Mouse (Mus musculus) macrophage (primary cell): ENCODE results near the gene Vamp2. TPM values are rescaled to one million over a fixed set of nuclear protein-coding genes. Genes with fewer than 3 reads are reported as not detected.

Experiments used
- H3K27ac ChIP-seq: fragments of 350-480 bp; formaldehyde crosslinking; 2 replicates; pipeline ENCODE4 v1.9.0; 2021
- H3K36me3 ChIP-seq: fragments of 350-480 bp; formaldehyde crosslinking; 2 replicates; pipeline ENCODE4 v1.9.0; 2021; ENCODE audit errors: inconsistent target
- H3K4me3 ChIP-seq: fragments of 350-480 bp; formaldehyde crosslinking; 2 replicates; pipeline ENCODE4 v1.9.0; 2021; ENCODE audit errors: inconsistent target
- H3K79me2 ChIP-seq: fragments of 350-480 bp; formaldehyde crosslinking; 2 replicates; pipeline ENCODE4 v1.9.0; 2021; ENCODE audit errors: inconsistent target
- WGBS: methylation state at CpG from one replicate; pipeline ENCODE4 v1.1.7; 2026; ENCODE audit warnings: inconsistent platforms; ENCODE audit not compliant: missing documents; 5-methylcytosine and 5-hydroxymethylcytosine counted together
- polyA plus RNA-seq: library from polyadenylated mRNA; stranded (reverse); fragments of 250-400 nt; gene quantifications from 3 replicates; pipeline ENCODE4 v1.2.4, GENCODE M21; 2018; ENCODE audit warnings: inconsistent platforms

Gene Vamp2
- polyA plus RNA-seq, 1 experiment from 2014 or later = 47.7 TPM

DNA sequence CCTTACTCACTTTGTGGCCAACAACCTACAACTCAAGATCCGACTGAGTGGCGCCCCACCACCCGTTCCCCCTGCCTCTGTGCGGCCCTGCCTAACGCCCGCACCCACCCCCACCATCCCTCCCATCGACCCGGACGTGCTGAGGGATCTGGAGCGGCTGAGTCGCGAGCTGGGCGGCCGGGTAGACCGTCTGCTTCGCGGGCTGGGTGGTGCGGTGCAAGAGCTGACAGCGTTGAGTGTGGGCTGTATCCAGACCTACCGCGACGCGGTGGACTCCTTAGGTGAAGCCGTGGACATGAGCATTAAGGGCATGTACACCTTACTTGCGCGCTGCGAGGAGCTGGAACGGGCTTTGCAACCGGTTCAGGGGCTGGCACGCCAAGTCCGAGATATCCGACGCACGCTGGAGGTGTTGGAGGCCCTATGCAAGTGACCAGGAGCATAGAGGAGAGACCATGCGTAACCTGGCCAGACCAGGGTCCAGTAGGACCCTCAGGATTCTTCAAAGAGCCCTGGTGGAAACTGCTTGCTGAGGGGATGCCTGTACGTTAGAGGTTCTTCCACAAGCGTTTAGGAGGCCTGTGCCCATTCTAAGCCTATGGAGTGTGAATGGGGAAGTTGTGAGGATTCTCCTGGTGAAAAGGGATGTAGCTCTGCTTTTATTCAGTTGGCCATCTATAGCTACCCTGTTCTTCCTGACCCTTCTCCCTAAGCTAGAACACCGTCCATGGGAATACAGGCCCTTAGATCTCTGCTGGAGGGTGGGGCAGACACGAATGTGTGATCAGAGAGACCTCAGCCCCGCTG lies 27.6 kb upstream of the Vamp2 start:
- Histone ChIP-seq H3K4me3 (peak overlapping the region; percentile 64), H3K36me3 (no peaks in the 10 kb centered on the region), H3K79me2 (peaks cover 28% of the 10 kb centered on the region; the same call in 1 of the 2 replicates), H3K27ac (peak overlapping the region; percentile 57)
- 5% methylated on average over 40 of the region's 40 CpGs for WGBS

DNA sequence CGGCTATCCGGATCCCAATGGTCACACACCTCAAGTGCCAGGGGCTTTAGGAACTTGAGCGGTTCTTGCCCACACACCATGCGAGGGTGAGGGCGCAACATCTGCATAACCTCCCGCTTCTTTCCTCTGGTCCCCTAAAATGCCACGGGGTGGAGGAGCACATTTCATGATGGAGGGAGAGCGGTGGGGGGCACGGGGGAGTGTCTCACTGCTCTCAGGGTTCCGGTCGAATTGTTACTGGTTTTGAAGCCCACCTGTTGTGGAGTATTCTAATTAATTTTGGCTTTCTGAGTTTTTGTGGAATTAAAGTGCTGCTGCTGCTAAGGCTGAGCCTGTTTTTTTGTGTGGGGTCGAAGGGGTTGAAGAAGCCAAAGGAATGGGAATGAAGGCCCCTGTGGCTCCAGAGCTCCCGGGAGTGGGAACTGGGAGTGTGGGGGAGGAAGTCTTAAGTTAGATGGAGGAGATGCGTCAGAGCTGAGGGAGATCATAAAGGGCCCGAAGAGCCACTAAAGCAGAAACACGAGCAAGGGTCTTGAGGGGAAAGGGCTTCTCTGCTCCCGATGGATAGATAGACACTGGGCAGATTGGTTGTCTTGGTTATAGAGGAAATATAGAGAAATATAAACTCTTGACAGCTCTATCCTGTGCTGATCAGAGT lies 26.9 kb upstream of the Vamp2 start:
- H3K4me3 ChIP-seq = peak overlapping the region; percentile 64
- no peaks in the 10 kb centered on the region for H3K36me3 ChIP-seq
- H3K27ac ChIP-seq = peak overlapping the region; percentile 57; the same call in 1 of the 2 replicates
- 72% methylated on average over 17 of the region's 17 CpGs for WGBS
- peaks cover 28% of the 10 kb centered on the region; the same call in 1 of the 2 replicates for H3K79me2 ChIP-seq

DNA sequence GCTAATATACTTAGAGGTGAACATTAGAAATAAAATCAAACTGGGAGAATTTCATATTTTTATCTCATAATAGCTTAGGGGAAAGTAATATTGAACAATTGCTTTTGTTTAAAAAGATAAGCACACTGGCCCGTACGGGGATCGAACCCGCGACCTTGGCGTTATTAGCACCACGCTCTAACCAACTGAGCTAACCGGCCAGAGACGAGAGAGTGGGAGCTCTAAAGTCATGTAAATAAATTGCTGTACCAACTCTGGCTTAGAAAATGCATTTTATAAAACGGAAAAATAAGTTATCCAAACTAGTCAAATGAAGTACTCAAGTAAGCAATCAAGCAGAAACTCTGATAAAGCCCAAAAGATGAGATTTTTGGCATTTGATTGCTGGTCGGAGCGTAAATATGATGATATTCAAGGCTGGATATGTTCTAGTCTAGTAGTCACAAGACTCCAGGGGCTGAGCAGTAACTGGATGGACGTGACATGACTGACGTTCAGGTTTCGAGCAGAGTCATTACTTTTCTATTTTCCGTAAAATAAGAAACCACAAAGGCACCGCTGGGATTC lies 26.0 kb upstream of the Vamp2 start:
- H3K4me3 ChIP-seq = peak overlapping the region; percentile 38
- H3K36me3 ChIP-seq = no peaks in the 10 kb centered on the region
- WGBS = 2% methylated on average over 17 of the region's 17 CpGs
- H3K27ac ChIP-seq = peak overlapping the region; percentile 77
- peaks cover 27% of the 10 kb centered on the region; the same call in 1 of the 2 replicates for H3K79me2 ChIP-seq

DNA sequence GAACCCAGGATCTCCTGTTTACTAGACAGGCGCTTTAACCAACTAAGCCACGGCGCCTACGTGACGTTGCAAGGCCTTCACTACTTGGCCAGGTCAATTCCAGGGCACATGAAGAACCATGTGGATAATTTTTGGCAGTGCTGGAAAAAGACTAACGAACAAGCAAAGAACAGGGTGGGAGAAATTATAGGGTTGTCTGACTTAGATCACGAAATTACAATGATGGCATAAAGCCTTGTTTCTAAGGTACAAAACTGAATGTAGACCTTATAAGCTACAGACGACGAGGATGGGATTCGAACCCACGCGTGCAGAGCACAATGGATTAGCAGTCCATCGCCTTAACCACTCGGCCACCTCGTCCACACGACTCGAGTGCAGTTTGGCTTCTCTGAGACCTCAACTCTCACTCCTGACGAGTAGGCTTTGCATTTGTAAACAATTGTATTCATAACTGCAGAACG lies 25.5 kb upstream of the Vamp2 start:
- WGBS = 3% methylated on average over 19 of the region's 19 CpGs
- no peaks in the 10 kb centered on the region for H3K36me3 ChIP-seq
- peak overlapping the region; percentile 71 for H3K4me3 ChIP-seq
- H3K27ac ChIP-seq = peak overlapping the region; percentile 77
- peaks cover 22% of the 10 kb centered on the region; the same call in 1 of the 2 replicates for H3K79me2 ChIP-seq

DNA sequence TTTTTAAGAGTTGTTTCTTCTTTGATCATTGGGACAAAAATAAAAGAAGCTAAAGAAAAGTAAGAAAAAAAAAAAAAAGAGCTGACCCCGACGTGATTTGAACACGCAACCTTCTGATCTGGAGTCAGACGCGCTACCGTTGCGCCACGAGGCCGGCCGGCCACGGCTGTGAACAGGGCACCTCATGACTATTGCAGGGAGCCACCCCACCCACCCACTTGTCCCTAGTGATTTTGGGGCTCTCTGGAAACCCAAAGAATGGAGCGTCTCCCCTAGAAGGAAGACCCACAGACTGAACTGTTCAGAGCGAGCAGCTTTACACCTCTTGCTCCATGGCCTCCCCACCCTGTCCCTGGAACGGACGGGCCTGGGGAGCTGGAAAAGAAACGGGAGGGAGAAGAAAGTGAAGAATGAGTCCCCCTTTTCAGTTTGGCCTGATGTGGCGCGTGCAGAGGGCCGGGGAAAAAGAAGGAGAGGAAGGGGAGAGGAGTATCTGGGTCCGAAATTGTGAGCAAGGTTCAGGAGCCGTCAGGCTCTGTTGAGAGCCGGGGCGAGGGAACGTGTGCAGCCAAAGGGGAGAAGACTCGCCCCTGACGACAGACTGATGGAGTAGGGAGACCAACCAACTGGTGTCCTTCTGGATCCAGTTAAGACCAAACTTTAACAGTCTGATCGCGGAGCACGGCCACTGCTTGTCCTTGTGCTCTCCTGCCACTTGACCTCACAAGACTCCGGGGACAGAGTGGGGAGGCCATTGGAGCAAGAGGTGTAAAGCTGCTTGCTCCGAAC lies 24.7 kb upstream of the Vamp2 start:
- 4% methylated on average over 29 of the region's 31 CpGs for WGBS

DNA sequence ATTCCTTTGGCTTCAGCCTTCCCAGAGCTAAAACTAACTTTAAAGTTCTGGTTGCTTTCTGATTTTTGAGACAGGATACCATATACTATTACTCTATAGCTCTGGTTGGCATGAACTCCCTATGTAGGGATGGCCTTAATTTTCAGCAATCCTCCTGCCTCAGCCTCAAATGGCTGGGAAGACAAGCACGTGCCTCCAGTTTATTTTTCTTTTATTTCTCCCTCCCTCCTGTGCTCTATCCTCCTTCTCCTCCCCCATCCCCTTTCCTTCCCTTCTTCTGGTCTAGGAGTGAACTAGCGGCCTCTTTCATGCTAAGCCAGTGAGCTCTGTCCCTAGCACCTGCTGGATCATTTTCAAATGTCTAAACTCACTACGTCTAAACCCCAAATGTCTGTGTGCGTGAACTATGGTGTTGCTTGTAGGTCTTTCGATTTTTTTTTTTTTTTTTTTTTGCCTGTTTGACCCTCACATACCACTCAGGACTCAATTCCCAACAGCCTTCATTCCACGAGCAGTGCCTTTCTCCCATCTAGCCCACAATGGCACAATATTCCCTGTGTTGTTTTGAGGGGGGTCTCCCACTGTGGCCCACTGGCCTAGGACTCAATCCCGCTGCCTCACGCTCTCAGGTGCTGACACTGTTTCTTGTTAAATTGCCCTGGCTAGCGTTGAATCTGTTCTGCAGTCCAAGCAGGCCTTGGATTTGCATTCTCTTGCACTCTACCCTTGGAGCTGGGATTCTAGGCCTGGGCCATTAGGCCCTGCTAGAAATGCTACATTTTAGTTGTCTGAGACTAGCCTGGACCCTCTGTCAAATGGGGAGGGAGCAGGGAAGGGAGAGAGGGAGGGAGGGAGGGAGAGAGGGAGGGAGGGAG lies 23.8 kb upstream of the Vamp2 start:
- Histone ChIP-seq H3K27ac (peak overlapping the region; percentile 75), H3K4me3 (peak overlapping the region; percentile 71), H3K79me2 (peaks cover 19% of the 10 kb centered on the region; the same call in 1 of the 2 replicates), H3K36me3 (no peaks in the 10 kb centered on the region)
- 89% methylated on average over 8 of the region's 9 CpGs for WGBS

More for the DNA sequence above, 24.7 kb upstream of the Vamp2 start:
- Histone ChIP-seq H3K79me2 (peaks cover 19% of the 10 kb centered on the region; the same call in 1 of the 2 replicates), H3K36me3 (no peaks in the 10 kb centered on the region), H3K27ac (peak overlapping the region; percentile 75), H3K4me3 (peak overlapping the region; percentile 71)

DNA sequence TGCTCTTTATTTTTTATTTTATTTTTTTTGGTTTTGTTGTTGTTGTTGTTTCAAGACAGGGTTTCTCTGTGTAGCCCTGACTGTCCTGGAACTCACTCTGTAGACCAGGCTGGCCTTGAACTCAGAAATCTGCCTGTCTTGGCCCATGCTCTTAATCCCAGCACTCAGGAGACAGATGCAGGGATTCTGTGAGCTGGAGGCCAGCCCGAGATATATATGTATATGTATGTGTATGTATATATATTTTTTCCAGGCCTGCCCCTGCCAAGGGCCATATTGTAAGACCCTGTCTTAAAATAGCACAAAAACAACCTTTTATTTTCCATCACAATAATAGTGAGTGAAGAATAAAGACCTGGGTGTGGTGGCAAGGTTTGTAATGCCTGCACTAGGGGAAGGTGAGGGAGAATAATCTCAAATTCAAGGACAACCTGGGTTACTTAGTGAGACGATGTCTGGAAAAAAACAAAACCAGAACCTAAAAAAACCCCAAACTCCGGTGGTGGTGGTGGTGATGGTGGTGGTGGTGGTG lies 22.8 kb upstream of the Vamp2 start:
- H3K79me2 ChIP-seq = peaks cover 16% of the 10 kb centered on the region; the same call in 1 of the 2 replicates
- no peak overlapping the region for H3K27ac ChIP-seq
- H3K36me3 ChIP-seq = no peaks in the 10 kb centered on the region
- no peak overlapping the region for H3K4me3 ChIP-seq
- 100% methylated on average over 2 of the region's 3 CpGs for WGBS

DNA sequence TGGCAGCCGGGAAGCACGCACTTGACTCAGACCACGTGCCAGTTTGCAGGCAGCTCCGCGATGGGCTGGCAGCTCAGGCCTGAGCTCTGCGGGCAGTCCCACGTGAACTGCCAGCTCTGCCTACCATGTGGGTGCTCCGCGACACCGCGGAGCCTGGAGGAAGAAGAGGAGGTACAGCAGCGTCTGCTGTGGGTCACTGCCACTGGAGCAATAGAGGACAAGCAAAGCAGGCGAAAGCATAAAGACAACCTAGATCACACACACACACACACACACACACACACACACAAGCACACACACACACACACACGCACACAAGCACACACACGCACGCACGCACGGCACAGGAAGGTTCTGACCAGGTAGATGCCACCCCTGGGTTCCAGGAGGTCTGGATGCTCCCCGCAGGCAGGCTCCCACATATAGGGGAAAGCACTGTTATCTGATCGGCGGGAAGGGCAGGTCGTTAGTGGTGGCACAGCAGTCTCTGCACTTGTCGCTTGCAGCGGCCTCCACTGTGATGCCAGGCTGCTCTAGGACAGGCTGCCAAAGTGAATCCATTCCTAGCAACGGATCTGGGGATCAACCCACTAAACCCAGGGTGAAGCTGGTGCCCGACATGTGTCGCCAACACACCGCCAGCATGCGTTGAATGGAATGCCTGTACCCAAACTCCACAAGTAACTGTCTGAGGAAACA lies 22.0 kb upstream of the Vamp2 start:
- Histone ChIP-seq H3K27ac (no peak overlapping the region), H3K79me2 (peaks cover 7% of the 10 kb centered on the region; the same call in 1 of the 2 replicates), H3K36me3 (no peaks in the 10 kb centered on the region), H3K4me3 (peak overlapping the region; percentile 8; the same call in 1 of the 2 replicates)
- WGBS = 7% methylated on average over 23 of the region's 29 CpGs

DNA sequence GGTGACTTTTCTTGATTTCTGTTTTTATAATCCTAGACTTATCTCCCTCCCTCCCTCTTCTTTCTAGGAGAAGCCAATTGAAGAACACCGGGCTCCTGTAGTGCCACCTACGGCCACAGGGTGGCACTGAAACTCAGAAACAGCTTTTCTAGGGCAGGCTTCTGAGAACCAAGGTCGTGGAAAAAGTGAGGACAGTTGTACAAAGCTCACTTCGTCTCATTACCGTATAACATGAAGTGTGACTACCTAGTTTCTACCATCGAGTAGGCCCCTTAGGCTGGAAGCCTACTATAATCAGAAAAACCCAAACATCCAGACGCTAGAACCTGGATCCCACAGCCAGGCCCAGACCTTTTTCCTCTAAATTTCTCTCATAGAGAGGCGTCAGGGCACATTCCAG lies 21.3 kb upstream of the Vamp2 start:
- Histone ChIP-seq H3K27ac (no peak overlapping the region), H3K4me3 (no peak overlapping the region), H3K79me2 (peaks cover under 1% of the 10 kb centered on the region; the same call in 1 of the 2 replicates), H3K36me3 (no peaks in the 10 kb centered on the region)
- WGBS = 16% methylated on average over 8 of the region's 8 CpGs

DNA sequence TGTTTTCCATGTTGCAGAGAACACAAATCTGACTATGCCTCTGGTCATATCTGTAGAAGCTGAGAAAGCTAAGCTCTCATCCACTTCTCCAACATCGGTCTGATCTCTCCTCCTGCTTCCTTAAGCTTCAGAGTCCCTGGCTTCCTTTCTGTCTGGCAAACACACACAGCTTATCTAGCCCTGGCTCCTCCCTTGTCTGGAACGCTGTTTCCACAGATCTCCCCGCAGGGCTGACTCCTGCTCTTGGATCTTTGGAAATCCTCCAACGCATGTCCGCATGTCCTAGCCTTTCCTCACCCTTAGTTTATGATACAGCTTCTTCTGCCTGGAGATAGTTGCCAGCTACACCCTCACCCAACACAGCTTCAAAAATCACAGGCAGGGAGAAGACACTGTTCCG lies 20.7 kb upstream of the Vamp2 start:
- no peaks in the 10 kb centered on the region for H3K79me2 ChIP-seq
- no peak overlapping the region for H3K4me3 ChIP-seq
- no peak overlapping the region for H3K27ac ChIP-seq
- 96% methylated on average over 6 of the region's 6 CpGs for WGBS
- no peaks in the 10 kb centered on the region for H3K36me3 ChIP-seq

DNA sequence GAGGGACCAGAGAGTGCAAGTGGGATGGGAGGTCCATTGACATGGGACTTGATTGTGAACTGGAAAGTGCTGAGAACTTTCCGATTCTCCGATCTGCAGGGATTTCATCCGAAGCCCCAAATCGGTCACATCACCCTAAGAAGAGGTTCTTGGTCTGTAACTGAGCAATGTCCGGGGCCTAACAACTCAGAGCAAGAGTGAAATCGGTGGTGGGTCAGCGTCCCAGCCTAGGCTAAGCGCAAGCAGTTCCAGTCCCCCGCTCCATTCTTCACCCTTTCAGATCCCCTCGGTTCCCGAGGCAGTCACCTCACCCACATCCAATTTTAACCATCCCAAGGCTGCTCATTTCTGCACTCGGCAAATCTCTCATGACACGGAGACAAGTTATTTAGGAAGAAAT lies 18.2 kb upstream of the Vamp2 start:
- H3K36me3 ChIP-seq = no peaks in the 10 kb centered on the region
- 3% methylated on average over 13 of the region's 13 CpGs for WGBS
- H3K27ac ChIP-seq = peak overlapping the region; percentile 63
- peak overlapping the region; percentile 63 for H3K4me3 ChIP-seq
- no peaks in the 10 kb centered on the region for H3K79me2 ChIP-seq

DNA sequence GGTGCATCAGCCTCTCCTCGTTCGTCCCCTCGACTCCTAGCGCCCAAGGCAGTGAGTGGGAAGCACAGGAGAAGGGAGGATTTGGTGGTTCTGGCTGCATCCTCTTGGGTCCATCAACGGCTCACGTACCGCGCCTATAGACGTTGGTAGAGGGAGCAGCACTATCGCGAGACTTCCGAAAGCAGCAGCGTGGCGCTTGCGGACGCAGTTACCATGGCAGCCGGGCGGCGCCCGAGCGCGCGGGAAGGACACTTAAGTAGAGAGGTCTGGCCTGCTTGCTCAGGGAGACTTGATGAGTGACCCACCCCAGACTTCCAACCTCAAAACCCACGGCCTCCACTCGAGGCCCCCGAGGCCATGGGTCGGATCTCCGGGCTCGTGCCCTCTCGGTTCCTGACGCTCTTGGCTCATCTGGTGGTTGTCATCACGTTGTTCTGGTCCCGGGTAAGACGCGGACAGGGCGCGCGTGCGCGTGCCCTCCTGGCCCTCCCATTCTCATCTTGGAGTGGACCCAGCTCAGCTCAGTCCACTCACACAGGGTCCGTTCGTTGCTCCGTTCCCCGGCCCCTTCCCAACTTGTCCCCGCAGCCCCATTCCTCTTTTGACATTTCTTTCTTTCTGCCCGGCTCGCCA lies 17.6 kb upstream of the Vamp2 start, which contains the start of gene Tmem107:
Gene Tmem107, plus strand, starts transcription at position 217 of the 633 bp plus-strand sequence.
- under 1% methylated on average over 47 of the region's 47 CpGs for WGBS
- no peaks in the 10 kb centered on the region for H3K36me3 ChIP-seq
- no peaks in the 10 kb centered on the region for H3K79me2 ChIP-seq
- H3K27ac ChIP-seq = peak within 1 kb of the TSS; percentile 63
- peak within 1 kb of the TSS; percentile 63 for H3K4me3 ChIP-seq
